Mouse (Mus musculus): ENCODE results near the gene Adgrl1. TPM values are rescaled to one million over a fixed set of nuclear protein-coding genes. Genes with fewer than 3 reads are reported as not detected.

Gene Adgrl1
- polyA plus RNA-seq, 1 experiment from 2014 or later, result 16.4 TPM

- Histone ChIP-seq H3K27ac (ENCODE audit: low read depth, low read length) (no peak overlapping the region), H3K4me3 (ENCODE audit: low read depth, low read length) (no peak overlapping the region), H3K36me3 (ENCODE audit: control insufficient read depth, insufficient read depth, low read length) (peaks cover 25% of the 10 kb centered on the region), H3K9ac (ENCODE audit: low read length) (no peak overlapping the region), H3K4me2 (no peak overlapping the region), H3K9me3 (ENCODE audit: control insufficient read depth, low read length) (no peaks in the 10 kb centered on the region), H3K4me1 (ENCODE audit: control insufficient read depth, insufficient read depth, low read length) (no peaks in the 10 kb centered on the region), H3K27me3 (ENCODE audit: control insufficient read depth, insufficient read depth, low read length) (no peaks in the 10 kb centered on the region)
- 92% methylated on average over 7 of the region's 7 CpGs for WGBS
- ATAC-seq (ENCODE audit: low FRiP score) (no peak), DNase-seq (ENCODE audit: low spot score, missing footprints) (no peak)
Observed at GRCm38 (mm10) chr8:83989243-83989642, 89.3 kb downstream of the Adgrl1 start.

- Histone ChIP-seq H3K9me3 (ENCODE audit: control insufficient read depth, low read length) (no peaks in the 10 kb centered on the region), H3K36me3 (ENCODE audit: control insufficient read depth, insufficient read depth, low read length) (peaks cover 27% of the 10 kb centered on the region), H3K4me3 (ENCODE audit: low read depth, low read length) (no peak overlapping the region), H3K27ac (ENCODE audit: low read depth, low read length) (no peak overlapping the region), H3K4me1 (ENCODE audit: control insufficient read depth, insufficient read depth, low read length) (no peaks in the 10 kb centered on the region), H3K4me2 (no peak overlapping the region), H3K9ac (ENCODE audit: low read length) (no peak overlapping the region), H3K27me3 (ENCODE audit: control insufficient read depth, insufficient read depth, low read length) (no peaks in the 10 kb centered on the region)
- WGBS, result 93% methylated on average over 14 of the region's 14 CpGs
- no peak for DNase-seq (ENCODE audit: low spot score, missing footprints)
- no peak for ATAC-seq (ENCODE audit: low FRiP score)
Observed at GRCm38 (mm10) chr8:83990170-83990569, 90.3 kb downstream of the Adgrl1 start.

Small RNAs within 50 kb of the gene (microRNA-seq; reads per million reads assigned to microRNA genes)
- gene Gm44330 (not detected), gene Gm44450 (not detected)

Other genes starting within 250 kb of the Adgrl1 start
- gene Gipc1, start 247.4 kb upstream of the Adgrl1 start, polyA plus RNA-seq (2014; fragmentation: Nextera tagmentation; extraction: Ambion mirVana), result 184 TPM in 2 replicates
- gene Ptger1, start 233.4 kb upstream of the Adgrl1 start, polyA plus RNA-seq (2014; fragmentation: Nextera tagmentation; extraction: Ambion mirVana), result 0.31 and 0.37 TPM in 2 replicates
- gene Pkn1, start 200.9 kb upstream of the Adgrl1 start, polyA plus RNA-seq (2014; fragmentation: Nextera tagmentation; extraction: Ambion mirVana), result 18.6 and 20.3 TPM in 2 replicates
- gene Ddx39, start 184.9 kb upstream of the Adgrl1 start, polyA plus RNA-seq (2014; fragmentation: Nextera tagmentation; extraction: Ambion mirVana), result 223 and 253 TPM in 2 replicates
- 10.9 and 12.8 TPM in 2 replicates for gene Adgre5, start 158.8 kb upstream of the Adgrl1 start, polyA plus RNA-seq (2014; fragmentation: Nextera tagmentation; extraction: Ambion mirVana)
- gene Gm10644, start 55.1 kb downstream of the Adgrl1 start, polyA plus RNA-seq (2014; fragmentation: Nextera tagmentation; extraction: Ambion mirVana), result 0.61 and 0.81 TPM in 2 replicates
- 92.5 and 96.5 TPM in 2 replicates for gene Asf1b, start 55.4 kb downstream of the Adgrl1 start, polyA plus RNA-seq (2014; fragmentation: Nextera tagmentation; extraction: Ambion mirVana)
- gene Prkaca, start 72.9 kb downstream of the Adgrl1 start, polyA plus RNA-seq (2014; fragmentation: Nextera tagmentation; extraction: Ambion mirVana), result 139 and 156 TPM in 2 replicates
- gene Samd1, start 97.6 kb downstream of the Adgrl1 start, polyA plus RNA-seq (2014; fragmentation: Nextera tagmentation; extraction: Ambion mirVana), result 12.8 and 12.9 TPM in 2 replicates
- gene 1700067K01Rik, start 101.4 kb downstream of the Adgrl1 start, polyA plus RNA-seq (2014; fragmentation: Nextera tagmentation; extraction: Ambion mirVana), result 0.33 and 0.56 TPM in 2 replicates
- gene 2210011C24Rik, start 112.1 kb downstream of the Adgrl1 start, polyA plus RNA-seq (2014; fragmentation: Nextera tagmentation; extraction: Ambion mirVana), result not detected in 2 replicates
- 2.0 and 2.2 TPM in 2 replicates for gene Palm3, start 121.4 kb downstream of the Adgrl1 start, polyA plus RNA-seq (2014; fragmentation: Nextera tagmentation; extraction: Ambion mirVana)
- 0.23 TPM in 2 replicates for gene Il27ra, start 142.5 kb downstream of the Adgrl1 start, polyA plus RNA-seq (2014; fragmentation: Nextera tagmentation; extraction: Ambion mirVana)
- not detected in 2 replicates for gene Rln3, start 144.9 kb downstream of the Adgrl1 start, polyA plus RNA-seq (2014; fragmentation: Nextera tagmentation; extraction: Ambion mirVana)
- 2.2 and 2.4 TPM in 2 replicates for gene Gm10643, start 165.0 kb downstream of the Adgrl1 start, polyA plus RNA-seq (2014; fragmentation: Nextera tagmentation; extraction: Ambion mirVana)
- 6.0 and 7.8 TPM in 2 replicates for gene Rfx1, start 166.7 kb downstream of the Adgrl1 start, polyA plus RNA-seq (2014; fragmentation: Nextera tagmentation; extraction: Ambion mirVana)
- gene Dcaf15, start 204.7 kb downstream of the Adgrl1 start, polyA plus RNA-seq (2014; fragmentation: Nextera tagmentation; extraction: Ambion mirVana), result 12.2 and 14.3 TPM in 2 replicates
- 0.25 and 0.32 TPM in 2 replicates for gene Podnl1, start 225.9 kb downstream of the Adgrl1 start, polyA plus RNA-seq (2014; fragmentation: Nextera tagmentation; extraction: Ambion mirVana)
- gene Cc2d1a, start 247.8 kb downstream of the Adgrl1 start, polyA plus RNA-seq (2014; fragmentation: Nextera tagmentation; extraction: Ambion mirVana), result 7.6 and 8.9 TPM in 2 replicates
- gene 4930432K21Rik, start 247.9 kb downstream of the Adgrl1 start, polyA plus RNA-seq (2014; fragmentation: Nextera tagmentation; extraction: Ambion mirVana), result 0.83 and 0.86 TPM in 2 replicates

All from midbrain, embryonic 11.5 days (tissue).